Mouse (Mus musculus) heart, embryonic 10.5 days (tissue): Measurements from ENCODE around the gene Cabp7. TPM values are rescaled to one million over a fixed set of nuclear protein-coding genes. Genes with fewer than 3 reads are reported as not detected.

Source experiments
- DNase-seq: peaks from one replicate; pipeline ENCODE4 v3.0.0-alpha.2; 2017; ENCODE audit warnings: low spot score
- H3K27ac ChIP-seq: fragments of 300-500 bp; sonication (generic); 2 replicates; pipeline ENCODE4 v1.5.1; 2016; ENCODE audit warnings: mild to moderate bottlenecking
- H3K27me3 ChIP-seq: fragments of 300-500 bp; sonication (generic); 2 replicates; pipeline ENCODE4 v1.6.1; 2016; ENCODE audit warnings: mild to moderate bottlenecking; ENCODE audit not compliant: poor library complexity, insufficient read depth, severe bottlenecking
- H3K36me3 ChIP-seq: fragments of 300-500 bp; sonication (generic); 2 replicates; pipeline ENCODE4 v1.6.1; 2016; ENCODE audit warnings: mild to moderate bottlenecking, moderate library complexity
- H3K4me1 ChIP-seq: fragments of 300-500 bp; sonication (generic); 2 replicates; pipeline ENCODE4 v1.6.1; 2016; ENCODE audit warnings: mild to moderate bottlenecking
- H3K4me3 ChIP-seq: fragments of 300-500 bp; sonication (generic); 2 replicates; pipeline ENCODE4 v1.5.1; 2016; ENCODE audit warnings: mild to moderate bottlenecking, moderate library complexity
- H3K9me3 ChIP-seq: fragments of 300-500 bp; sonication (generic); 2 replicates; pipeline ENCODE4 v1.6.1; 2016; ENCODE audit warnings: mild to moderate bottlenecking, moderate library complexity
- WGBS: fragments of 180-500 bp; shearing (Covaris S2); methylation state at CpG from one replicate; pipeline ENCODE4 v1.1.7; 2016; 5-methylcytosine and 5-hydroxymethylcytosine counted together
- polyA plus RNA-seq: library from polyadenylated mRNA; unstranded; fragments of >200 nt; fragmentation: Nextera tagmentation; extraction: Ambion mirVana; gene quantifications from 2 replicates; pipeline ENCODE4 v1.2.1, GENCODE M21; 2016

Cabp7 gene
- polyA plus RNA-seq, 1 experiment from 2014 or later: 0.15 TPM

DNA sequence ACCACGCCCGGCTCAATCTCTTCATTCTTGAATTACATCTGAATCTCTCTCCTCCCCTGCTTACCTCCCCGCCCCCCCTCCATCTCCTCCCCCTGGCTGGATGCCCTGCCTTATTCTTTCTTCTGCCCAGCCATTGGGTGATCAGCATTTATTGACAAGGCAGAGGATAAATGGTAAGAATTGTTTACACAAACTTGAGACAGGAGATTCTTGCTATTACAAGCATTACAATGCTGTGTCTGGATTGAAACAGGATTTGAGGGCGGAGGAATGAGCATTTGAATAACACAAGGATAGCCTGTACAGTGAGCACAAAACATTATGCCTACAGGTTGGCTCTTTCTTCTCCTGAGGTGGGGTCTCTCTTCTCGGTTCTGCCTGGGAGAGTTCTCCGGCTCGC, 56.2 kb downstream of the Cabp7 start:
- Histone ChIP-seq H3K4me1 (no peaks in the 10 kb centered on the region), H3K36me3 (no peaks in the 10 kb centered on the region), H3K9me3 (no peaks in the 10 kb centered on the region), H3K27me3 (0 out of 2 replicates have a peak, but pooled peaks cover 4% of the 10 kb centered on the region), H3K27ac (no peak overlapping the region), H3K4me3 (no peak overlapping the region)
- no peak for DNase-seq
- 80% methylated on average over 7 of the region's 7 CpGs for WGBS

- Histone ChIP-seq H3K9me3 (no peaks in the 10 kb centered on the region), H3K36me3 (peaks cover 9% of the 10 kb centered on the region; the same call in 1 of the 2 replicates), H3K4me1 (no peaks in the 10 kb centered on the region), H3K27ac (no peak overlapping the region), H3K27me3 (0 out of 2 replicates have a peak, but pooled peaks cover 4% of the 10 kb centered on the region), H3K4me3 (no peak overlapping the region)
- WGBS: 56% methylated on average over 11 of the region's 11 CpGs
- DNase-seq: no peak
Observed at GRCm38 (mm10) chr11:4688632-4689380, 57.8 kb downstream of the Cabp7 start.

- H3K4me1 ChIP-seq: 0 out of 2 replicates have a peak, but pooled peaks cover 3% of the 10 kb centered on the region
- peaks cover 18% of the 10 kb centered on the region for H3K36me3 ChIP-seq
- 48% methylated on average over 3 of the region's 3 CpGs for WGBS
- H3K9me3 ChIP-seq: no peaks in the 10 kb centered on the region
- no peak overlapping the region for H3K27ac ChIP-seq
- DNase-seq: no peak
- H3K27me3 ChIP-seq: 0 out of 2 replicates have a peak, but pooled peaks cover 4% of the 10 kb centered on the region
- no peak overlapping the region for H3K4me3 ChIP-seq
Observed at GRCm38 (mm10) chr11:4687874-4688273, 58.7 kb downstream of the Cabp7 start.

DNA sequence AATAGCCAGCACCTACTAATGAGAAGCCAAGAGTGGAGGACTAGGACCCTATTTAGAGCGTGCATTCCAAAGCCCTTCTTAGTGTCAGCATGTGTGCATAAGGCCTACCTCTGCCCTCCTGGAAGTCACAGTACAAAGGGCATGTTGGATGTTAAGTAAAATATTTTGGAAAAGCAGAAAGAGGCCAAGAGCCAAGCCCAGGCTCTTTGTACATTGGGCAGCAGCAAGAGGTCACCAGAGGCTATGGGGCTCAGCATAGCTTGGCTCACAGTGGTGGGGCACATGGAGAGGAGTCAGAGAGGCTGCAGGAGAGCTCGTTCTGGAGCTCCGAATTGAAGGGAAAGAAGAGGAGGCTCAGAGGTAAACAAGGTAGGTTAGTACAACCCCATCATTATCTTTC, 59.6 kb downstream of the Cabp7 start:
- 69% methylated on average over 3 of the region's 3 CpGs for whole genome bisulfite sequencing
- 0 out of 2 replicates have a peak, but pooled peaks cover 3% of the 10 kb centered on the region for H3K4me1 ChIP-seq
- no peak overlapping the region for H3K4me3 ChIP-seq
- H3K9me3 ChIP-seq: no peaks in the 10 kb centered on the region
- H3K27ac ChIP-seq: no peak overlapping the region
- DNase-seq: no peak
- H3K27me3 ChIP-seq: 0 out of 2 replicates have a peak, but pooled peaks cover 4% of the 10 kb centered on the region
- H3K36me3 ChIP-seq: peaks cover 27% of the 10 kb centered on the region

Other genes with a start within 250 kb of the Cabp7 start
- gene Mtmr3, start 151.9 kb downstream of the Cabp7 start, polyA plus RNA-seq: 23.7 and 28.0 TPM in 2 replicates
- not detected in 2 replicates for gene Gm11032, start 126.7 kb downstream of the Cabp7 start, polyA plus RNA-seq
- gene Ascc2, start 109.0 kb downstream of the Cabp7 start, polyA plus RNA-seq: 32.2 and 36.1 TPM in 2 replicates
- gene Uqcr10, start 42.4 kb downstream of the Cabp7 start, polyA plus RNA-seq: 1,046 and 1,532 TPM in 2 replicates
- 63.4 and 66.7 TPM in 2 replicates for gene Zmat5, start 42.1 kb downstream of the Cabp7 start, polyA plus RNA-seq
- 43.2 and 52.5 TPM in 2 replicates for gene Nf2, start 102.8 kb upstream of the Cabp7 start, polyA plus RNA-seq
- 43.6 and 60.9 TPM in 2 replicates for gene Nipsnap1, start 127.2 kb upstream of the Cabp7 start, polyA plus RNA-seq
- 32.2 and 36.9 TPM in 2 replicates for gene Thoc5, start 148.5 kb upstream of the Cabp7 start, polyA plus RNA-seq
- gene Nefh, start 201.3 kb upstream of the Cabp7 start, polyA plus RNA-seq: 0.39 and 0.74 TPM in 2 replicates
- gene Ap1b1, start 240.0 kb upstream of the Cabp7 start, polyA plus RNA-seq: 55.7 and 62.6 TPM in 2 replicates